ENCODE assay signal across 29 mouse cellular contexts in the genomic region with DNA sequence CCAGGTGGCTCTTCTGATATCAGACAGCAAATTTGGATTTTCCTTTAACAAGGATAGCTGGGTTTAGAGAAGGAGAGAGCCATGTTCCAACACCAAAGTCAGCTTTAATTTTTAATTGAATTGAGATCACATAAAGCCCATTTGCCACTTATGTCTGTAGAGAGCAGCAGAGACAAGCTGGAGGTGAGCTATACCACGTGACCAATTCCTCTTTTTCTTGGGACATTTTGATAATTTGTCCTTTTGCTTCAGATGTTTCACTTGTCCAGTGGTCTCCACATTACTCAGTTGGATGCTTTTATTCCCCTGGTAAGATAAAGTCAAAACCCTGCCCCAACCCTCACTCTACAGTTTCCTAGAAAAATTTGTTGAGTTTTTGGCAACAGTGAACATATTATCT.
"Had no signal": no experiment of that assay in that cellular context is flagged by ENCODE, and none has a peak within 500 bp of the region (broad histone marks: within the 10 kb centered on the region; RNA-seq: fewer than 3 reads in every experiment).

No protein-coding gene starts in this region.

- H3K4me2 ChIP-seq: limb, embryonic 12.5 days; limb, embryonic 13.5 days; limb, embryonic 15.5 days; liver, embryonic 11.5 days; liver, embryonic 12.5 days; liver, embryonic 13.5 days; liver, embryonic 15.5 days; lung, embryonic 14.5 days; lung, embryonic 15.5 days; midbrain, embryonic 11.5 days; midbrain, embryonic 12.5 days; midbrain, embryonic 13.5 days; midbrain, embryonic 15.5 days; neural tube, embryonic 12.5 days; neural tube, embryonic 13.5 days had no signal

- H3K9me3 ChIP-seq: limb, embryonic 10.5 days; limb, embryonic 12.5 days; limb, embryonic 15.5 days; liver, embryonic 12.5 days; liver, embryonic 13.5 days; liver, embryonic 15.5 days; lung, embryonic 15.5 days; midbrain, embryonic 10.5 days; midbrain, embryonic 12.5 days; midbrain, embryonic 13.5 days; midbrain, embryonic 15.5 days; neural tube, embryonic 12.5 days; neural tube, embryonic 13.5 days had no signal

- H3K27me3 ChIP-seq: limb, embryonic 12.5 days; limb, embryonic 13.5 days; limb, embryonic 15.5 days; liver, embryonic 12.5 days; liver, embryonic 13.5 days; liver, embryonic 15.5 days; lung, embryonic 15.5 days; megakaryocyte, embryonic 14.5 days; midbrain, embryonic 12.5 days; midbrain, embryonic 13.5 days; midbrain, embryonic 15.5 days; neural tube, embryonic 12.5 days; neural tube, embryonic 13.5 days had no signal

- H3K4me3 ChIP-seq: limb, embryonic 10.5 days; limb, embryonic 12.5 days; limb, embryonic 13.5 days; limb, embryonic 15.5 days; liver, embryonic 12.5 days; liver, embryonic 13.5 days; liver, embryonic 15.5 days; lung, embryonic 15.5 days; megakaryocyte, embryonic 14.5 days; midbrain, embryonic 10.5 days; midbrain, embryonic 12.5 days; midbrain, embryonic 13.5 days; midbrain, embryonic 15.5 days; neural tube, embryonic 12.5 days; neural tube, embryonic 13.5 days had no signal

- H3K27ac ChIP-seq: limb, embryonic 10.5 days; limb, embryonic 12.5 days; limb, embryonic 13.5 days; limb, embryonic 15.5 days; liver, embryonic 12.5 days; liver, embryonic 13.5 days; liver, embryonic 14.5 days; liver, embryonic 15.5 days; lung, embryonic 15.5 days; macrophage; midbrain, embryonic 10.5 days; midbrain, embryonic 12.5 days; midbrain, embryonic 13.5 days; midbrain, embryonic 15.5 days; neural tube, embryonic 12.5 days; neural tube, embryonic 13.5 days had no signal

- H3K4me1 ChIP-seq: limb, embryonic 10.5 days; limb, embryonic 12.5 days; limb, embryonic 13.5 days; limb, embryonic 15.5 days; liver, embryonic 12.5 days; liver, embryonic 13.5 days; liver, embryonic 15.5 days; lung, embryonic 15.5 days; midbrain, embryonic 10.5 days; midbrain, embryonic 12.5 days; midbrain, embryonic 13.5 days; midbrain, embryonic 15.5 days; neural tube, embryonic 12.5 days; neural tube, embryonic 13.5 days had no signal

- DNase-seq: left cerebral cortex, postnatal 4 days; liver; liver, embryonic 13.5 days; liver, postnatal 0 days; lung, adult 18-20 months; lung, adult 2 months; lung, embryonic 14.5 days; lung, postnatal 10 days; lung, postnatal 14 days; lung, postnatal 36 days; midbrain, embryonic 14.5 days had no signal

- H3K36me3 ChIP-seq: limb, embryonic 10.5 days; limb, embryonic 12.5 days; limb, embryonic 13.5 days; limb, embryonic 15.5 days; liver, embryonic 12.5 days; liver, embryonic 13.5 days; liver, embryonic 15.5 days; lung, embryonic 15.5 days; midbrain, embryonic 10.5 days; midbrain, embryonic 12.5 days; midbrain, embryonic 13.5 days; midbrain, embryonic 15.5 days; neural tube, embryonic 12.5 days; neural tube, embryonic 13.5 days had no signal

- H3K9ac ChIP-seq: limb, embryonic 12.5 days; limb, embryonic 13.5 days; limb, embryonic 15.5 days; liver, embryonic 12.5 days; liver, embryonic 13.5 days; liver, embryonic 14.5 days; liver, embryonic 15.5 days; liver, postnatal 0 days; lung, embryonic 14.5 days; lung, embryonic 15.5 days; midbrain, embryonic 12.5 days; midbrain, embryonic 13.5 days; midbrain, embryonic 15.5 days; neural tube, embryonic 12.5 days; neural tube, embryonic 13.5 days had no signal
